Mouse (Mus musculus) heart, adult 18-20 months (tissue): Measurements from ENCODE around the gene Elmsan1. TPM values are rescaled to one million over a fixed set of nuclear protein-coding genes. Genes with fewer than 3 reads are reported as not detected.

Experiments used
- DNase-seq, 2 experiments: peaks; one replicate each; pipeline ENCODE4 v3.0.0; 2021 to 2022; ENCODE audit warnings: mixed read lengths in 1 of 2
- total RNA-seq, 2 experiments: library from RNA; stranded (reverse); gene quantifications; 2 replicates each; pipeline ENCODE4 v1.2.3; 2021

The Elmsan1 gene
- total RNA-seq, 2 experiments from 2014 or later: 10.5 to 13.3 TPM

DNA sequence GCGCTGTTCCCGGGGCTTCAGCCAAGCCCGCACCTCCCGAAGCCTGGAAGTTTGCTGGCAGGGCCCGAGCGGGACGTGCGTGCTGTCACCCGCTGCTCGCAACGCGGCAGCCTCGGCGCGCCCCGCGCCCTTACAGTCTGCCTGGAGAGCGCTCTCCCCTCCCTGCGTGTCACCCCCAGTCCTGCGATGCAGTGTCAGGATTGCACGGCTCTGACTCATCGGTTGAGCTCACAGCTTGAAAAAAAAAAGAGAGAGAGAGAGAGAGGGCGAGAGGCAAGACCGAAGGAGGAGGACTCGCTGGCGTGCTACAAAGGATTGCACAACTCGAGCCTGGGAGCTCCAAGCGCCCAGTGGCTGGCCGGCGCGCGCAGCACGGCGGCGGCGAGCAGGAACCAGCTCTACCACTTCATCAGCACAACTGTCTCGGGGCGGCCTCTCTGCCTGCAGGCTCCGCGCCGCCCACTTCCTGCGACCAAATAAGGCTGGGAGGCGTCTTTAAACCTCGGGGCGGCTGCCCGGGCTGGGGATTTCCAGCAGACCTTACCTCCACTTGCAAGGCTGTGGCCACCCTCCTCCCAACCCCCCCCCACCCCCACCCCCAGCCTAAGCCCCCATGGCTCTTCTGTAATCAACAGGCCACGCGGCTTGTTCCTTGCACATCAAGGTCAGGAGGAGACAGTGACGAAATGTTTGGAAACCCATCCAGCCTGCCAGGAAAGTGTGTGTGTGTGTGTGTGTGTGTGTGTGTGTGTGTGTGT lies 24.9 kb downstream of the Elmsan1 start:
- peak; percentile 95 to 98 for DNase-seq

DNA sequence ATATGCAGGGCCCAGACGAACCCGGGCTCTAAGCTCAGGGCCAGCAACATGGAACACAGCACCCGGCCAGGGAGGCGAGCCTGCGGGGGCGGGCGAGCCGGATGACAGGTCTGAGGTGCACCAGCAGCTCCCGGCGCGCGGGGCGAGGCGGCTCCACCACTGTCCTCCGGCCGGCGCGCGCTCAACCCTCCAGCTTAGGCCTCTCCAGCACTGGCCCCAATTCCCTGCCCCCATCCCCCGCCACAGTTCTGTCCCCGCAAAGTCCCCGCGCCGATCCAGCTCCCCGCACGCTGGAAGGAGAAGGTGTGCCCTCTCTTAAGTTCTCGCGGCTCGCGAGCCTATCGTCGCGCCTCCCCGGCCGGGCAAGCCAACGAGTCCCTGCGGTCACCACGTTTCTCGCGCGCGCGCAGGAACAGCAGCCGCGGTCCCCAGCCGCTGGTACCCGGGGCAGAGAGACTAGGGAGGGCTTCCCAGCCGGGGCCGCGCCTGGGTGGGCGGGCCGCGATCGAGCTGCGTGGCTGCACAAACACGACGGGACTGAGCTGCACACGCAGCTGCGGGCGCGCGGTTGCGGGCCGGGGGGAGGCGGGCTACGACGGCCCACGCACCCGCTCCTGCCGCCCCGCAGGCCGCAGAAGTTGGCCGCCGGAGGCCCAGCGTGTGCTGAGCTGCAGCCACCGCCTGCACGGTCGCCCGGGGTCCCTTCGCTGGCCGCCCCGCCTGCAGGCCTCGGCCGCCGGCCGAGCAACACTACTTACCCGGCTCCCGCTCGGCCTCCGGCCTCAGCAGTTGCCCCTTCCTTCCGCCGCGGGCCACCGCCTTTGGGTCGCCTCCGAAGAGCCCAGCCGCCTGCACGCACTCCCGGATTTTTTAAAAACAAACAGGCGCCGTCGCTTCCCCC lies 25.7 kb downstream of the Elmsan1 start:
- peak; percentile 73 to 77 for DNase-seq

DNA sequence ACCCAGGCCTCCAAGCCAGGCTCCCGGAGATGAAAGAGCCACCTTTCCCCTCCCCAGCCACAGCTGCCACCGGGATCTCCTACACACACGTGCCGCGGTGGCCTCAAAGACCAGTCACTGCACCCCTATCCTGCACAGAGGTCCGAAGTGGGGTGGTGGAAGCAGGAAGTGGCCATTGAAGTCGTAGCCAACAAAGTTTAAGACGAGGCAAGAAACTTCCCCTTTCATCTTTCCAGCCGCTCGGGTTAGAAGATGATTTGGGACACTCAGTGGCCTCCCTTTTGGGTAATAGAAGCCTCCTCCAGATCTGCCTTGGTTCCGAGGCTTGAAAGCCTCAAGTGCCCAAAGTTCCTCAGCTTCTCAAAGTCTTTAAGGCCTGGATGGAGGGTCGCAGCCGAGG lies 26.4 kb downstream of the Elmsan1 start:
- no peak for DNase-seq

DNA sequence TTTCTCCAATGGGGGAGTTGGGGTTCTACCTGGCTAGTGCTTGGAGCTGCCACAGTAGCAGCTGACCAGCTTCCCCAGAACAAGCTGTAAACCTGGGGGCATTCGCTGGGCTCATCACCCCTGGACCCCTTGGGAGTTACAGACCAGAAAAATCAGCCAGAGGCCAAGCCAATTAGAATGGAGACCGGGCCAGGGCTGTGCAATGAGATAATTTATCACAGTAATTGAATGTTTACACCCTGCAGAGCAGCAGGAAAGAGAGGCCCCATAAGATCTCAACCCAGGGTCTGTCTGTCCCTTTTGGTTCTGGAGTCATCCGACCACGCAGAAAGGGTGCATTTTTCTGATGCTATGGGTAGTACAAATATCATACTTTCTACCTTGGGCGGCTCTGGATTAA lies 26.9 kb downstream of the Elmsan1 start:
- DNase-seq: no peak

DNA sequence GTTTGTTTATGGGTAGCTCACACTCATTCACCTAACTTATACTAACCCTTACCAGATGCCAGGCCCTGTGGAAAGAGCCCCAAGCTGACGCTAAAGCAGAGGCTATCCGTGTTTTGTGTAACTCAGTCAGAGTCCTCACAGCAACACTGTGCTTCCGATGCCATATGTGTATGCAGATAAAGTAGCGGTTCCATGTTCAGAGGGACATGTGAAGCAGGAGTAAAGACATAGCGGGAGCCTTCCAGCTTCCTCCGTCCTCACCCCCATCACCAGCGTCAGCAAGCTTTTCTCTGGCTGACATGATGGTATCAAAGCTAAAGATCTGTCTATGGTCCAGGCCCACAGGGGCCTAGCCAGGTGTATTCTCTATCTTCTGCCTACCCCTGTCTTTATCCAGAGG lies 27.5 kb downstream of the Elmsan1 start:
- no peak for DNase-seq

DNA sequence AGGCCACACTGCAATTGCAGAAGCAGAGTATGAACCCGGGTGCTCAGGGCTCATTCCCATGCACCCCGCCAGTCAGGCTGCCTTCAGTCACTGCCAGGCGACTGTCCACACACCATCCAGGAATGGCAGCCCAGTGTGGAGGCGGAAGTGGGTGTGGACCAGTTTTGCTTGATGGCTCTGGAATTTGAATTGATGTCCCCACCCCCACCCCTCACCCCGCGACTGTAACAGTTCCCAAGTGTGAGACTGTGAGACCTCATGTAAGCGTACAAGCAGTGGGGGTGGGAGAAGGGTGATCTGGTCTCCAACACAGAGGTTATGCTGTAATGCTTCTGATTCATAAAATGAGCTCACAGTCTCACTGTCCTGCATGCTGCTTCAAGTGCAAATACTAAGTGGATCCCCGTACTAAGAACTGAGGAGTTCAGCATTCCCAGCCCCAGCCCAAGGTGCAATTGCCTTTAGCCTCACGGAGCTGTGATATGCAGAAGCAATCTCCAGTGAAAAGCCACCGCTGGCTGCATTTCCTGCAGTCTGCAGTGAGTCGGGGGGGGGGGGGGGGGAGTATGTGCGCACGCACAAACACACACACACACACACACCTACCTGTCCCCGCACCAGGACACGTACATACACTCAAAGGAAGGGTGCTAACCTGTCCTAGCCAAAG lies 28.4 kb downstream of the Elmsan1 start:
- DNase-seq: peak in 1 of 2 experiments; percentile 61

DNA sequence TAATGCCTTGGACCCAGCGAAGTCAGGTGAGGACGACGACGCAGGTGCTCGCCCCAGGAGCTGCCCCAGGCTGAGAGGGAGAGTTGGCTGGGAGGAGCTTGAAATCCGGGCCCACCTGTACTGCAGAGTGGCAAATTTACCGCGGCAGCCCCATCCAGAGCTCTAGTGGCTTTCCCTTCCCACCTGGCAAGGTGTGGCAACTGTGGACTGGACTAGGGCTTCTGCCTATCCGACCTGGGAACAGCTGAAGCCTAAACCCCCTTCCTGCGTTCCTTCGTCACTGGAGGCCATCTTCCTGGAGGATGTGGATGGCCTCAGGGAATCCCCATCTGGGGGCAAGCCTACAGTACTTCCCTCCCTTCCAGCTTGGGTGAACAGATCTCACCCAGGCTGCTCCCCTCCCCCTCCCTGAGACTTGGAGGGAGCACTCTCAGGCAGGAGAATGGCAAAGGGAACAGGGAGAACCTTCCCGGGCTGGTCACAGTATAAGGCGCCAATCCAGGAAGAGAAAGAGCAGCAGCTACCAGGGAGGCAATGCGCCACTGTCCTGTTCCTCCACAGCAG lies 29.7 kb downstream of the Elmsan1 start:
- DNase-seq: no peak

DNA sequence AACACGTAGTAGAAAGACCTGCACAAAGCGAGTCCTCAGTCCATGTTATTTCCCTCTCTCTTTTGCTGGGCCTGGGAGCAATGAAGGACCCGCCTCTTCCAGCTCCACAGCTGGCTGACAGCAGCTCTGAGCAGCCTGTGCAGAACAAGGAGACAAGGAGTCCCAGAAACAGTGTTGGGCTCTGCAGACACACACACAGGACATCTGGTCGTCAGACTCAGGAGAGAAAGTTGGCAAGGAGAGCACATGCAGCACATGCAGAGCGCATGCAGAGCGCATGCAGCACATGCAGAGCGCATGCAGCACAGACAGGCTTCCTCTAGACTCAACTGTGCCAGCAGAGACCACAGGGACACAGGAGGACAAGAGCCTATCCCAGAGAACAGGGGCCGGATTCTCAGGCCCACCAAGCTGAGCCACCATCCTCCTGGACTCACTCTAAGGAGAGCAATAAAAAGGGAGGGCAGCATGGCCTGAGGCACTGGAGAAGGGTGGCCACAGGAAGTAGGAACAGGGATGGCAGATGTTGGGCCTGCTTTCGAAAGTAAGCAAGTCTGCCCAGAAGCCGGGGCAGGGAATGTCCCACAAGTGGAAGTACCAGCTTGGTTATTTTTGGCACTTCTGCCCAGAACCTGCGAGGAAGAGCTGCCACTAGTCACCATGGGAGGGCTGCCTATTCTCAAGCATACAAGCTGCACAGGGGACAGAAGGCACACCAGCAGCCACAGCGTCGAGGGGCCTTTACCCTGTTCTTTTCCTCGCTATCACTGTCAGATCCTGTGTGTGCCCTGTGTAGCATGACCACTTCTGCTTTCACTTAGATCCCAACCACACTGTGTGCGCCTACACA lies 30.7 kb downstream of the Elmsan1 start:
- peak; percentile 67 to 83 for DNase-seq

DNA sequence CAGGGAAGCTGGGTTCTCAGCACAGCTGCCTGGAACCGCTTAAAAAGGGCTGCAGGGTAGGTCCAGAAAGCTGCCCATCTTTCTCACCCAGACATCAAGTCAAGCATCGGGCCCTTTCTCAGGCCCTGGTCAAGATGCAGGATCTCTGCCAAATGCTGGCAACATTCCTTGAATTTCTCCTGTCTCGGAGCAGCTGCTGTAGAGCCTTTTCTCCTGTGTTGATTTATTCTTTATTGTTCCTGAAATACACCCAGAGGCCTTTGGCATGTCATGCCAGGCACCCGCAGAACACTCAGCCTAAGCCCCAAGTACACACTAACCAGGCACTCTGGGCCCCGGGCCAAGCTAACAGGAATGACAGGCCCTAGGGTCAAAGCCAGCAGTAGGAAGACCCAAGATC lies 31.7 kb downstream of the Elmsan1 start:
- DNase-seq: peak in 1 of 2 experiments; percentile 66

DNA sequence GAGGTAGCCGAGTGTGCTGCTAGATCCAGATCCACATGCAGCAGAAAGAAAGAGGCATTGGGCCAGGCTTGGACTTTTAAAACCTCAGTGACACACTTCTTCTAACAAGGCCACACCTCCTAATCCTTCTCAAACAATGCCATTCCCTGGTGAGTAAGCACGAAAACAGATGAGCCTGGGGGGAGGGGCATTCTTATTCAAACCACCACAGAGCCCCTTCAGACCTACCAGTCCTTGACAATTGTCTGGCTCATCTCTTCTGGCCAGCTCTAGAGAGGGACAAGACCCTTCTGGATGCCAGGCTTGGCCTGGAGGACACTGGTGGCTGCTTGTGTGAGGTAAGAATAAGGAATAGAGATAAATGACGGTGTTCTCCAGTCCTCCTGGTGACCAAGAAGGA lies 32.1 kb downstream of the Elmsan1 start:
- no peak for DNase-seq

DNA sequence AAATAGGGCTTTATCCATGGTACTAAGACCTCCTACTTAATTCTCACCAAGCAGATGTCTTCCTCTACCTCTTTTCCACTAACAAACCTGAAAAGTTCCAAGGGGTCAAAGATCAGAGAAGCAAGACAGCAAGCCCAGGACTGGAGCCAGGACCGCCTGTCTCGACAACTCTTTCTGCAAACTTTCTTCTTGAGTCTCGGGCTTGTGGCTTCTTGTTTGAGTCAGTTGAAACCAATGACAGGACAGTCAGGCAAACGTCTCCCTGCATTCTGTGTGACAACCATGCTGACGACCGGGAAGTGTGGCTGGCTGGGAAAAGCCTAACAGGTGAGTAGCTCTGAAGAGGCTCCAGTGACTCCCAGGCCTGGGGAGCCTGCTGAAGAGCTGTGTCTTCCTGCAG lies 33.1 kb downstream of the Elmsan1 start:
- no peak for DNase-seq

DNA sequence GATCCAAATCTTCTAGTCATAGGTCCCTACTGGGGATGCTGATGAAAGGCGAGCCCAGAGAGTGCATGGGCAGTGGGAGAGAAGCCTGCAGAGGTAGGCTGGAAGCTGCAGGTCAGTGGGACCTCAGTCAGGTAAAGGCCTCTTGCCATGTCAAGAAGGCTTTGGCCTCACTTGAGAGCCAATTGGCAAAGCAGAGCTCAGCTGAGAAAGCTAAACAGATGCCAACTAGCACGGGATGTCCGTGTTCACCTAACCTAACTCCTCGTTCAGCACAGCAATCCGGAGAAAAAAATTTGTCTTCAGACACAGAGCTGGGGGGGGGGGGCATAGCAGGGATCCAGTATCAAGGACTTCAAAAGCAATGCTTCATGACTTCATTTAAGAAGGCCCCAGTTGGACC lies 33.7 kb downstream of the Elmsan1 start:
- no peak for DNase-seq

DNA sequence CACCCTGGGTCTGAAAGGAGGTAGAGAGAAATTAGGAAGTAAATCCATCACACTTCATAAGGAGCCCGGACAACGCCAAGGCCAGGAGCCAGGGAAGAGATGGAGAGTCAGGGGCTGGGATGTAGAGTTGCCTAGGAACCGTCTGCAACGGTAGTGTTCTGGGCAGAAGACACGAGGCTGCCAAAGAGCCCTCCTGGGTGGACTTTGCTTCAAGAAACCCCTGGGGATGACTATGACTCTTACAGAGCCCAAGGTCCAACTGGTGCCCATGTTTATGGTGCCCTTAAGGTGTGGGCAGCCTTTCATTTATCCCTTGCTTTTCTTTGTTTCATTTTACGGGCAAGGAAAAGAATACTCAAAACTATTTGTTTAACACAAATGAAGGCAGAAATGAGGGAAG lies 36.7 kb downstream of the Elmsan1 start:
- no peak for DNase-seq

DNA sequence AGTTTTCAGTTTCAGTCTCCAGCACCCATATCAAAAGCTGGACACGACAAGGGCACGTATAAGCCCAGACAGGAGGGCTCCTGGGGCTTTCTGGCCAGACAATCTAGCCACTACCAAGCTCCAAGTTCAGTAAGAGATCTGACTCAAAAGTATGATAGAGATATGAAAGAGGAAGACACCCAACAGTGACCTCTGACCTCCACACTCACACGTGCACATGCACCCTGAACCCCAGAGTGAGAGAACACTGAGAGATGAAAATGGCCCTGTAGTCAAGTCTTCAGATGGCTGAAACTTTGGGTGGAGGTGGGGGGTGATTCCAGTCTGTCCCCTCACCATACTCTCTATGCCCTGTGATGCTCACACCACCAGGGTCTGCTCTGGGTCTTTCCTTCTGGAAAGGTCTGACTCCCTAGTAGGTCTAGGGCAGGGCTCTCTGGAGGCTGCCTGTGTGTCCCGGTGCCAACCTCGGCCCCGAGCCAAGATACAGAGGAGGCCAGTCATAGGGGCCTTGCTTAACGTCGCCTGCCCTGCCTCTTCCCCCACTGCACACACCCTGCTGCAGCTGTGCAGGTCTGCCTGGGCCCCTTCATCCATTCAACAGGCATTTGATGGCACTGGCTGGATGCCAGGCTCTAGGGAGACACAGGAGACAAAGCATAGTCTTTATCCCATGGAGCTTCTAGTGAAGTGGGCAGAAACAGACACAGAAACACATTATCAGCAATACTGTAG lies 37.8 kb downstream of the Elmsan1 start:
- peak; percentile 84 for DNase-seq

DNA sequence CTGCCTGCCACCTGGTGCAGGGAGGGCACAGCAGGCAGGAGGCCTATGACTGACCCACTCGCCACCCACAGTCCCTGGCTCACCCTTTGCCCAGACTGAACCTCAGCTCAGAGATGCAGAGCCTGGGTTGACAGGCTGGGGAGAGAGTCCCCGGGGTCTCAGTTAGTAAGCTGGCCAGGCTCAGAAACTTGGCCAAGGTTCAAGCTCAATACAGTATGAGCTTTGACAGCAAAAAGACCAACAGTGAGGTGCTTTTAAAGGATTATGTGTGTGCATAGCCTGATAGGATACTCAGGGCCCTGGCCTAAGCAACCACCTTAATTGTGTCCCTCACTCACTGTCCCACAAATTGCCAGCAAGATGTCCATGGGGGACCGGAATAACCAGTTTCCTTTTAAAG lies 38.6 kb downstream of the Elmsan1 start:
- DNase-seq: no peak

DNA sequence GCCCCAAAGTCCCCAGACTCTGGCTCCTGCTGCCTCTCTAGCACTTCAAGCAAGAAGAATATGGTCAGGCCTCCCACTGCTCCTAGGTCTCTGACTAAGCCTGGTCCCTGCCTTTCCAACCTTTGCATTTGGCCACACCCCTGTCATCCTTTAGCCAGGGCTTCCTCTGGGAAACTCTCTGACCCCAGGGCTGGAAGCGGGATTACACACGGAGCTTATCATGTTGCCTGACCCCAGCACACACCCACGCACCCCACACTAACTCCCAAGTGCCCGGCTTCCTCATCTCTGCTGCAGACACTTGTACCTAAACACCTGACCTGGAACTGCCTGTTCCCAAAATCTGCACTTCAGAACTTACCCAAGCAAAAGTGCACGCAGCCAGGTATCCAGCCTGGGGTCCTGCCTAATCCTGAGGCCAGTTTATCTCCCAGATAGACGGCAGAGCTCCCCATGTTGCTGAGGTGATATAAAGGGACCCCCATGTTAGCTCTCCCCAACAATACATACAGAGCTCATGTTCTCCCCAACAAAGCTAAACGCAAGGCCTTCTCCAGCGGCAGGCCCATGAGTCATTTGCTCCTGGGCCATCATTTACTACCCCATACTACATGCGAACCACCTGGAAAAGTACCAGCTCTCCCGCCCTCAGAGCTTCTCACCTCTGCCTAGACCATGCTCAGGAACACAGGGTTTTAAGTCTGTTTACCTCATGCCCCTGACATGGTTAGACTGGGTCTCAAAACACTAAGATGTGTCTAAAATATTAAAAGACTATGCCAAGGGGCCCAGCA lies 39.8 kb downstream of the Elmsan1 start:
- DNase-seq: no peak

DNA sequence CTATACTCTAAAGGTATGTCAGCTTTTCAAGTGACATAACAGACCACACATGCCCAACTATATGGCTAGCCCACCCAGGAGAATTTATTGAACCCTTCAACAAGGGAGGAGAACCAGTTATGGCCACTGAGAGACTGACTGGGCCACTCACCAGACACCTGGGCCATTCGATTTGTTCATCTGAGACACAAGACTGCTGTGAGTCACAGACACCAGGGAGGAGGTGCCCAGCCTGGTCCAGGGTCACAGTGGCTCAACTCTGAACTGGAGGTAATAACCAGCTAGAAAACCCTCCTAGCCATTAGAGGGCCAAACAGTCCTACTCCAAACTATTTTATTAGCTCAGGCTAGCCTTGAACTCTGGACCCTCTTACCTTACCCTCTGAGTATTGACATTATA lies 40.6 kb downstream of the Elmsan1 start:
- no peak for DNase-seq

DNA sequence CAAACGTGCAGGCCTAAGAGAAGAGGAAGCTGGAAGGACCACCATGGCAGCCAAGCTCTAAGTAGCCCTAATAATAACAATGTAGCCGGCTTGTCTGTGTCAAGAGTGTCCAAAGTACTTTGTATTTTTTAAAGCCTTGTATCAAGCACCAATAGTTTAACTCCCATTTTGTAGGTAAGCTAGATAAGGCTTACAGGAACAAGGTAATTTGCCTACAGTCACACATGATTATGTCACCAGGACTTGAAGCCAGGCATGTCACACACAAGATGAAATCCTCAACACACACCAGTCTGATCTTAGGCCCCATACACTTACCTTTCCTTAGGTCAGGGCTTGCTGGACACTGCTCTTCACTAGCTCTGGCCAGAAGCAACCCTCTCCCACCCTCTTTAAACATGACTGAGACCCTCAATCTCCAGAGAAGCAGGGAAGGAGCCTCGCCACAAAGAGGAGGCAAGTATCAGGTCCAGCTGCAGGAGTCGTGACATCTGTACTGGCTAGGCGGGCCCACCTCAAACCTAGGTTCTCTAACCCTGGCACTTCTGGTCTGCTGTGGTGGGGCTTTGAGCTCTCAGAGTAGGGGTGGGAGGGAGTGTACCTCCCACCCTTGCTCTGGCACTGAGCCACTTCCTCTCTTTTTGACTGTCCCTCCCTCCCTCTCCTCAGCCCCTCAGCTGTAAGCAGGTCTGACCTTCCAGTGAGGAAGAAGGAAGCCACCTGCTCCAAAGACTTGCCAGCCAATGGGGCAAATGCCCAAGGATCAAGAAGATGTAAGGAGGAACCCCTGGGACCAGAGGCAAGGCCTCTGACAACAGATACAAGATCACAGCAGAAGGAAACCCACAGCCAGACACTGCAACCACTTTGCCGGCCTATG lies 41.6 kb downstream of the Elmsan1 start:
- no peak for DNase-seq
